Mouse (Mus musculus) heart, adult 9 months (tissue): ENCODE data around the gene Sost.

Experiments used
- DNase-seq, 2 experiments: peaks; one replicate each; pipeline ENCODE4 v3.0.0; 2022; ENCODE audit warnings: low spot score in 2 of 2

The Sost gene

GRCm38 (mm10) chr11:101983431-101983921 is 16.7 kb upstream of the Sost start:
- DNase-seq, result peak in 1 of 2 experiments; percentile 22

DNA sequence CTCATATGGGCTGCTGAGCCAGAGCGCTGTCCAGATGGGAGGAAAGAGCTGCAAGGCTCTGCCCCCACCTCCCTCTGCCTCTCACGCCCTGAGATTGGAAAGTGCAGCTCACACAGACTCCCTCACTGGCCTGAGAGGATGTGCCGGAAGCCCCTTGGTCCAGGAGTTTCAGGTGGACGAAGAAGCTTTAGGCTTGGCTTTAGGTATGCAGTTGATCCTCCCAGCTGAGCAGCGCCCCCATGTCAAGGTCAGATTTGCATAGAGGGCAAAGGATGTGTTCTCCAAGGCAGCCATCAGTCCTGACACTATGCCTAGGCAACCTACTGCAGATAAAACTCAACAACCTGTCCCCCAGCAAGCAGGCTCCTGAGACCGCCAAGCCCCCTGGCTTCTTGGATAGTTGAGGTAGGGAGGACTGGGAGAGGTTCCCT is 16.2 kb upstream of the Sost start:
- peak; percentile 50 to 58 for DNase-seq

DNA sequence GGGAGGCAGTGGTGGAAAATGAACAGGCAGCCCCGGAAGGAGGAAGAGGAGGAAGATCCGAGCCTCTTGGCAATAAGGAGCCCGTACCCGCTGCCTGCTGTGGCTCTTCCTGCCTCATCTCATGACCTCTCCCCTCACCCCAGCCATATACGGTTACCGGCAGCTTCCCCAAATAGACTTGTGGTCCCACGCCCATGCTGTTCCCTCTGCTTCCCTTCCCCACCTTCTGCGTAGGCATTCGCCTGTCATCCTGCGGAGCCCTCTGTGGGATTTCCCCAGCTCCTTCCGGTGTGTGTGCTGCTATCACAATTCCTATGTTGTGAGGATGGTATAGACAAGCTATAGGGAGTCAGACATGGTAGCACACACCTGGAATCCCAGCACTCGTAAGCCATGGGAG is 15.0 kb upstream of the Sost start:
- peak; percentile 46 to 66 for DNase-seq

DNA sequence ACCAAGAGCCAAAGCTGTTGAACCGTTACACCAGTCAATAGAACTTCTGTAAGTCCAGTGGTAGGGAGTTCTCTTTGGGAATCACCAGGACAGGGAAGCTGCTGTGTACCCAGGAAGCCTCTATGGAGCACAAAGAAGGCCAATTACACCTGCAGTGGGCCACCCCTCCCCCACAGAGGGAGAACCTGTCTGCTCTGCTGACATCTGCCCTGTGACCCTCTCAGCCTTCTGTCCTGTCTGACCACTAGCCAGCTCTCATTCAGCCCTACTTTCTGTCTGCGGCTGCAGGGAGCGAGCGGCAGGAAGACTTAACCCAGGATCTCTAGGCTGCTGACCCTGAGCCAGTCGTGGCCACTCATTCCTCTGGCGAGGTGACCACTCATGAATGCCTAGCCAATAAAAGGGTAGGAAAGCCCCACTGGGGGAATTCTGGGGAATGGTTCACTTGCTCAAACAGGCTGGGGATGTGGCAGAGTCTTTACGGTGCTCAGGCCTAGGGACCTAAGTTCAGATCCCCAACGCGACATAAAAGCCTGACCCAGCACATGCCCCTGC is 13.9 kb upstream of the Sost start:
- no peak for DNase-seq

GRCm38 (mm10) chr11:101979140-101979539 is 12.3 kb upstream of the Sost start:
- no peak for DNase-seq

DNA sequence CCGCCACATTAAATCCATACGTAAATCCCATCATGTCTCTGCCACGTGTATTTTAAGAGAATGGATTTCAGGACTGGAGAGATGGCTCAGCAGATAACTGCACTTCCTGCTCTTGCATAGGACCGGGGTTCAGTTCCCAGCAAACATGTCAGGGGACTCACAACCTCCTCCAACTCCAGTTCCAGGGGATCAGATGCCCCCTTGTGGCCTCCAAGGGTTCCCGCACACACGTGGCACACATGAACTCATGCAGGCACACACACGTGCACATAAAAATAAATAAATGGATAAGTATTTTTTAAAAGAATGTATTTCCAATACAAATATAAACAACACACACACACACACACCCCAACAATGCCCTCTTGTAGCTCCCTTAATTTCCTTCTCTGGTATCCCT is 10.1 kb upstream of the Sost start:
- no peak for DNase-seq

GRCm38 (mm10) chr11:101974923-101975322 is 8.1 kb upstream of the Sost start:
- DNase-seq, result no peak

DNA sequence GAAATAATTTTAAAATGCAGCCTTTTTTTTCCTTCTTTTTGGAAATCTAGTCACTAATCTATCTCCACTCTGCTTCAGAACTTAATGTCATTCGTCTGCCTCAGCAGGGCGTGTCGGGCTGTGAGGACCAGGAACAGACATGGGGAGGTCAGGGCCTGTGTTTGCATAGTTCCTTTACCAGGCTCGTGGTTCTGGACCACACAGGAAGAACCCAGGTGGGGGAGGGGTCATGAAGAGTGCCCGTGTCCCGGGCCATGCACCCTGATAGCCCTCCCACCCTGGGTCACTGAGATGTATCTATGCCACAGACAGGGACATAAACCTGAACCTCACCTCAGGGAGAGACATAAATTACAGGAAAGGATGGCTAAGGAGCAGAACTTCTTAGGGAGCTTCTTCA is 7.4 kb upstream of the Sost start:
- DNase-seq, result no peak

DNA sequence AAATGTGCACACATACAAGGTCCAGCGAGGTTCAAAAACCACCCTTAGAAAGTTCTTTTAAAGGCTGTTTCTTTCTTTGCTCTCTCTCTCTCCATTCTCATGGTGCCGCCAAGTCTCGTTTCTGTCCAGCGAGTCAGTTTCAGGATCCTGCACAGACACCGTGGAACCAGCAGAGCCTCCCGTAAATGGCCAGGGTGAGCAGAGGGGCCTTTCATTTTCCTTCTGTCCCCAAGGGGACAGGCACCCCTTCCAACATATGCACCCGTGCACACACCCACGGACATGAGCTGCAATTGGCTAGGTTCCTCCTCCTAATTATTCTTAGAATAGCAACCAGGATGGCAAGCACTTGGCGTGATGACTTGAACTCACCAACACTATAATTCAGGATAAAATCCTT is 6.7 kb upstream of the Sost start:
- no peak for DNase-seq

- DNase-seq, result no peak
Measured at GRCm38 (mm10) chr11:101972651-101973050, 5.8 kb upstream of the Sost start.

GRCm38 (mm10) chr11:101972097-101972496 is 5.3 kb upstream of the Sost start:
- no peak for DNase-seq

GRCm38 (mm10) chr11:101971410-101971809 is 4.6 kb upstream of the Sost start:
- peak in 1 of 2 experiments; percentile 27 for DNase-seq

DNA sequence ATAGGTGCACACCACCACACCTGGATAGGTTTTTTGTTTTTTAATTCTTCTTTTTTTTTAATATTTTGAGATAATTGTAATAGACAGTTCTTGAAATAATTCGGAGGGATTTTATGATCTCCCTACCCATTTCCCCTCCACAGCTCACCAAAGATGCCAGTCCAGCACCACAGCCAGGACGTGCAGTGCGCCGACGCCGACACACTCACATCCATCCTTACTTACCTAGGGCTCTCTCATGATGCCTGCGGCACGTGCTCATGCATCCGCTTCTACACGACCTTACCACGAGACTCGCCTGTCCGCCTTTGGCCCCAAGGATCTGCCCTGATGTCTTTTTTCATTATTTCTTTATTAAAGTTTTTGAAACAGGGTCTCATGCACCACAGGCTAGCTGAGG is 3.0 kb upstream of the Sost start:
- no peak for DNase-seq

- DNase-seq, result peak; percentile 76 to 84
Measured at GRCm38 (mm10) chr11:101968791-101969190, 2.0 kb upstream of the Sost start.

DNA sequence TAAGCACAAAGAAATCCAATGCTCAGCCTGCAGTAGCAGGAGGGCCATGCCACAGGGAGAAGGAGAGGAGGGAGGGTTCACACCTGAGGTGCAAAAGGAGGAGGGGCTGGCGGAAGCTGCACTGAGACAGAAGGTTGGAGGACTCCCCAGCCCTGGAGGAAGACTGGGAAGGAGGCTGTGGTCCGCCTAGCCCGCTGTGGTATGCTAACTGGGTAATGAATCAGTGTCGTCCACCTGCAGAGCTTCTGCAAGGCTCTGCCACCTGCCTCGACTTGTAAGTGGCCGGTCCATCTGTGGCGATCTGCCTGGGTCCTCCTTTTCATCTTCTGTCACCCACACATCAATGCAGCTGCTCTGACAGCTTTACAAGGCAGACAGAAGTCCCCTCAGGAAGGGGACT is 1.5 kb upstream of the Sost start:
- no peak for DNase-seq

- no peak for DNase-seq
Measured at GRCm38 (mm10) chr11:101965553-101965952, 1.3 kb downstream of the Sost start.

DNA sequence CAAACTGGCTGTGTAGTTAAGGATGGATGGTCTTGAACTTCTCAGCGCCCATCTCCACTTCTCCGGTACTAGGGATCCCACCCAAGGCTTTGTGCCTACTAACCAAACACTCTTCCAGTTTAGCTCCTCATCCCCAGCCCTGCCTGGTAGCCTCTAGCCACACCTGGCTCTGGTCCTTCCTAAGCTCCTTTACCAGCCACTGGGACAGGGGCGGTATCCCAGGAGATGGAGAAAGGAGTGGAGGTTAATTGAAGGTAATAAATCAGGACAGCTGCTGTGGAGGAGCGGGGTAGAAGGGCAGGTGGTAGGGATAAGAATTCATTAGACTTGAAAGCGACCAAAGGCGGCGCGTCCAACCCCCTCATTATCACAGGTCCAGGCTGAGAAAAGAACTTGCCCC is 2.2 kb downstream of the Sost start:
- no peak for DNase-seq

DNA sequence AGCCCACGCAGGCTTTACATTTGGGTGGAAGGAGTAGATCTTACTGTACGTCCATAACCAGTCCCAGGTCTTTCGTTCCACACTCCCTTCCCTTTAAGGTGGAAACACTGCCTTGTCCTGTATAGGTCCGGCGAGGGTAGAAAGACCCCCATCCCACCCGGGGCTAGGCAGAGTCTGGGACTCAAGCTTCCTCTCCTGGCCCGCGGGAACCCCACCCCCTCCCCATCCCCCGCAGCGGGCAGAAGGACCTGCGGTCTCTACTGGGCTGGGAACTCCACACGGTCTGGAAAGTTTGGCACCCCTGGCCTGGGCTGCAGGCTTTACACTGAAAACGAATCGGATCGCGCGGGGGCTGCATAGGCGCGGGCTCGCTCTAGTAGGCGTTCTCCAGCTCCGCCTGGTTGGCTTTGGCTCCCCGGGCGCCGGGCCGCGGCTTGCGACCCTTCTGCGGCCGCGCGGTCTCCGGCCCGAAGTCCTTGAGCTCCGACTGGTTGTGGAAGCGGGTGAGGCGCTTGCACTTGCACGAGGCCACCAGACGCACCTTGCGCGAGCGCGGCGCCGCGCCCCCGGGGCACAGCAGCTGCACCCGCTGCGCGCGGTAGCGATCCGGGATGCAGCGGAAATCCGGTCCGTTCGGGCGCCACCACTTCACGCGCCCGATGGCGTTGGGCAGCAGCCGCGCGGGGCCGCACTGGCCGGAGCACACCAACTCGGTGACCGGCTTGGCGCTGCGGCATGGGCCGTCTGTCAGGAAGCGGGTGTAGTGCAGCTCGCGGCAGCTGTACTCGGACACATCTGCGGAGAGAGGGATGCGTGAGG is 3.1 kb downstream of the Sost start:
- DNase-seq, result no peak

GRCm38 (mm10) chr11:101963043-101963442 is 3.8 kb downstream of the Sost start:
- DNase-seq, result no peak

DNA sequence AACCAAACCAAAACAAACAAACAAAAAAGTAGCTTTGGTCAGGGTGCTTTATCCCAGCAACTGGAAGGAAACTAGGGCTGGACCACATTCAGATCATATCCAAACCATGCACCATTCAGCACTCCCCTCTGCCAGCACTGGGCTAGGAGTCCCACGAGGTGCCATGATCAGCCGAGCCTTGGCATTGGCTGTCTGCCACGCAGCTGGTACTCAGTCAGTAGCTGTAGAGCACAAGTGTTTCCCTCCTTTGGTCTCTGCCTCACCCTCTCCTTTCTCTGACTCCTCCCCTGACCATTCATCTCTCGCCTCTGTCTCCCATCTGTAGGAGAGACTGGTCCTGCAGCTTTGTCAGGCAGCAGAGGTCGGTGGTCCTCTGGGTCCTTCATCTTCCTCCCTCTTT is 9.3 kb downstream of the Sost start:
- DNase-seq, result no peak

- no peak for DNase-seq
Measured at GRCm38 (mm10) chr11:101953441-101953840, 13.4 kb downstream of the Sost start.

DNA sequence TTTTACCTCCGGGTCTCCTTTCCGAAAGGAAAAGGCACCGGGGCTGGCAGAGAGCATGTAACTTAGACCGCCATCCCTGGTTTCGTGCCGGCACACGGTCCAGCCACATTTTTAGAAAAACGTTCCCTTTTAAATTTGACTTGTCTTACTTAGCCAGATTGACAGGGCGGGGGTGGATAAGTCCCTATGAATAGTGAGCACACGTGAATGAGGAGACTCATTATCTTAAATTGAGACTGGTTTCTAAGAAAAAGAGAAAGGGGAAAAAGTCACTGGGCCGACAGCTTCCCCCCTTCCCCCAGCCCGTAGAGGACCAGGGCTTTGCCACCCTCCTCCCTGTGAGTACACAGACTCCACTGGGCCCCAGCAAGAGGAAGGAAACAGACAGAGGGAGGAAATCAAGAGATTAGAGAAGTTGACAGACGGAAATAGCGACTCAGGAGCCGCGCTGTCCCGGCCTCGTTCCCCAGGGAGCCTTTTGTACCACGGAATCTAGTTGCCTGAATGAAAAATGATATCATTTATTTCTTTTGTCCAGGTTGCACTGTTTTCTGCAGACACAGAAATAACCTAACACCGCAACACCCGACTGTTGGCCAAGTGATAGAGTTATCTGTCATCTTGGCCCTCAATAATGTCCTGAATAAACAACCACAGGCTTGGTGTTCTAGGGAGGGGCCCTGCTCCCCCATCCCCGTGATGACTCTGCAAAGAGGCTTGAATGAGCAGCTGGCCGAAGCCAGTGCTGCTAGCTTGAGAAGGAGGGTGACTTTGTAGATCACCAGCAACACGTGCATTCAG is 14.1 kb downstream of the Sost start:
- peak; percentile 81 to 85 for DNase-seq

DNA sequence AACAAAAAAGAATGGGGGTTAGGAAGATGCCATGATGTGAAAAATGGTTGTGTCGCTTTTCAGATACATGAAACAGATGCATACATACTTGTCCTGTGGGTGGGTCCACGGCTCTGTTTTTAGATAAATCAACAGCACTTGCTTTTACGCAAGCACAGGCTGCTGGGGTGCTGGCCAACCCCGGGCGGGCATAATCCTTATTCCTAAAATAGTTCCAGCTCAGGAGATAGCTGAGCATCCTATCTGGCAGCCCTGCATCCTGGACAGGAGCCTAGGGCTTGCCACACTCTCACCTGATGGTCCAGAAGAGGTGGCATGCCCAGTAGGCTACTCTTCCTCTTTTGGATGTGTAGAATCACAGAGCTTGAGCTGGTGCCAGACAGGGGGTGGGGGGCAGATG is 16.8 kb downstream of the Sost start:
- DNase-seq, result no peak
